Mouse (Mus musculus) cerebellum, adult 11 months (tissue): Measurements from ENCODE around the gene Rnf43.

Source experiments
- DNase-seq: peaks from one replicate; pipeline ENCODE4 v3.0.0; 2022

Gene Rnf43

DNA sequence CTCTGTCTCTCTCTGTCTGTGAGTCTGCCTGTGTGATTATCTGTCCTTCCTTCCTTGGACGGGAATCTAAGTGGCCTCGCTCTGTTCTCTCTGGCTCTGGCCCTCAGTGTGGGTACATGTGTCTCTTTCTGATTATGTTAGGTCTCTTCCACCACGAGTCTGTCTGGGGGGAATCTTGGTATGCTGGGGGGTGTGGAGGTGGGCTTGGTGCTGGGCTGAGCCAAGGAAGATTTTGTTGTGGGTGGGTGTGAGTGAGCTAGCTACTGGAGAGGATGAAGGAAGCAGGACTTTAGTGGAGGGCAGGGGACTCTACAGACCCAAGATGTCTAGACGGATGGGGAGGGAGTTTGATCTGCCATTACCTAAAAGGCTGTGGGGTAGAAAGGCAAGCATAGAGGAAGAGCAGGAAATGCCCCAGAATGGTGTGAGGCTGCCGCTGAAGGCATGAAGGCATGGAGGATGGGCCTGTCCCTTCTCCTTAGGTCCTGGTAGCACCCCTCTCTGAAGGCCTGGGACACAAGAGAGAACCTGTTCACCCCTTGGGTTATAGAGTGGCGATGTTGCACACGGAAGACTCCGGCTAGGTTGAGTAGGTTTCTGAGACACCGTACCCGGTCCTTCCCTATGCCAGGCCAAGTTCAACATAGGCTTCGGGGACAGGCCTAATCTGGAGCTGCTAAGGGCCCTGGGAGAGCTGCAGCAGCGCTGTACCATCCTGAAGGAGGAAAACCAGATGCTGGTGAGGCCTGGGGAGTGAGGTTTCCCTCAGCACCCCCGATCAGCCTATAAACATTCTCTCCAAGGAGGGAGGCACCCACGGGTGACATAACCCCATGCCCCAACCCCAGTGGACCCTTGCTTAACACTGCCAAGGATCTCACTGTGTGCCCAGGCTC is 99.5 kb downstream of the Rnf43 start:
- no peak for DNase-seq

- DNase-seq: no peak
Observed at GRCm38 (mm10) chr11:87762702-87763385, 100.3 kb downstream of the Rnf43 start.

GRCm38 (mm10) chr11:87763511-87763987 is 101.0 kb downstream of the Rnf43 start:
- peak; percentile 84 for DNase-seq

- peak; percentile 73 for DNase-seq
Observed at GRCm38 (mm10) chr11:87763988-87764876, 101.7 kb downstream of the Rnf43 start.

- no peak for DNase-seq
Observed at GRCm38 (mm10) chr11:87768745-87769144, 106.2 kb downstream of the Rnf43 start.

DNA sequence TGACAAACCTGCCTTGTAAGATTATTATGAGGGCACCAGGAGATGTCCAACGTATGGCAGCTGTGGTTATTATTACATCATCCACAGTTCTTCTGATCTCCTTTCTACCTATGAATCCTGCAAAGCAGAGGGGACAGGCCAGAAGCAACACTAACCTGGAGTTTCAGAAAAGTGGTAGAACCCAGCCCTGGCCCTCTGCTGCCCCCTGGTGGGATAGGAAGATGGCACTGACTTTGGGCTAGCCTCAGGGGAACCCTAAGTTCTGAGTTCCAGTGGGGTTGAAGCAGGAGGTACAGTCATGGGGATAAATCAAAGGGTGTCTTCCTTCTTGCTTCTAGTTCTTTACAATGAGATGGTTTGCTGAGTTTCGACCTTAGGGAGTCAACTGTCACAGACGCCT is 108.5 kb downstream of the Rnf43 start:
- peak; percentile 70 for DNase-seq

- DNase-seq: no peak
Observed at GRCm38 (mm10) chr11:87772354-87772753, 109.8 kb downstream of the Rnf43 start.

GRCm38 (mm10) chr11:87778100-87778765 is 115.7 kb downstream of the Rnf43 start:
- peak; percentile 84 for DNase-seq

- DNase-seq: no peak
Observed at GRCm38 (mm10) chr11:87778915-87779314, 116.4 kb downstream of the Rnf43 start.

GRCm38 (mm10) chr11:87779392-87779791 is 116.9 kb downstream of the Rnf43 start:
- DNase-seq: no peak

DNA sequence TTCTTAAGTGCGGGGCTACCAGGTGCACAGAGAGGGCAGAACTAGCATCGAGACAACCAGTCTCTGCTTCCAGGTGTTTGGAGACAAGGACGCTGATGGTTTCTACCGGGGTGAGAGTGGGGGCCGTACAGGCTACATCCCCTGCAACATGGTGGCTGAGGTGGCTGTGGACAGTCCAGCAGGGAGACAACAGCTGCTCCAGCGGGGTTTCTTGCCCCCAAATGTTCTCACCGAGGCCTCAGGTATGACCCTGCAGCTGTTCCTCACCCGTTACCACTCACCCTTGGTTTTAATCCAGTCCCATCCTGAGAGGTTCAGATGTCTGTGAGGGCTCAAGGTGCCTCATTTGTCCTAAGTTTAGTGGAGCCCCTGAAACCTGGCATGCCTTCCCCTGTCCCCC is 117.6 kb downstream of the Rnf43 start:
- no peak for DNase-seq
